Mouse (Mus musculus) left cerebral cortex, adult 2 months (tissue): Measurements from ENCODE around the gene Paics. TPM values are rescaled to one million over a fixed set of nuclear protein-coding genes. Genes with fewer than 3 reads are reported as not detected.
"Not testable (repeated sequence)": the region's sequence is repeated elsewhere in the genome, so short reads cannot be mapped to it uniquely, and the experiment has no call there.

Experiments used
- DNase-seq, 2 experiments: peaks; one replicate each; pipeline ENCODE4 v3.0.0; 2021 to 2022; ENCODE audit warnings: low spot score in 2 of 2, mixed read lengths in 1 of 2; ENCODE audit errors: extremely low spot score in 1 of 2
- H3K27ac ChIP-seq: fragments of 200-600 bp; 2 replicates; pipeline ENCODE4 v1.8.1; 2022
- H3K4me3 ChIP-seq: fragments of 200-600 bp; 2 replicates; pipeline ENCODE4 v1.8.1; 2022
- CTCF ChIP-seq: fragments of 200-600 bp; IDR thresholded peaks from 2 replicates; pipeline ENCODE4 v1.8.1; 2022; ENCODE audit warnings: antibody characterized with exemption, mild to moderate bottlenecking, moderate library complexity
- intact Hi-C: fragments of 180-260 bp; cut with DNase I; formaldehyde crosslinking; loops from one replicate; pipeline ENCODE4 v1.15.1; 2025
- long read RNA-seq, 2 experiments: library from polyadenylated mRNA; stranded (forward); transcript quantifications; one replicate each; pipeline ENCODE4 v2.0.0; 2021; ENCODE audit warnings: borderline mapping rate in 2 of 2
- total RNA-seq, 2 experiments: library from RNA; stranded (reverse); gene quantifications; 2 replicates each; pipeline ENCODE4 v1.2.3; 2021

Paics gene
- total RNA-seq = 10 to 100 TPM; 82.0 to 93.4 TPM
- long read RNA-seq, experiment 1, transcript Paics-201 (9 exons, 2,482 nt) = major isoform, 84 of 111 reads
- long read RNA-seq, experiment 1, transcript Paics-203 (10 exons, 2,345 nt) = minor isoform, 10 of 111 reads
- long read RNA-seq, experiment 1, partial matches to known transcripts = 7 of 111 reads
- long read RNA-seq, experiment 1, other reads (novel, unspliced or antisense) = 7 of 111 reads
- long read RNA-seq, experiment 2, transcript Paics-201 (9 exons, 2,482 nt) = major isoform, 64 of 77 reads
- long read RNA-seq, experiment 2, partial matches to known transcripts = 0 of 77 reads
- long read RNA-seq, experiment 2, other reads (novel, unspliced or antisense) = 7 of 77 reads

GRCm38 (mm10) chr5:76951106-76952027, at the start of gene Paics, which contains the start of gene Ppat:
Paics (plus strand) TSS chr5:76951307.
Ppat (minus strand) TSS chr5:76951578.
- TF ChIP-seq CTCF = no peak
- H3K4me3 ChIP-seq = peak within 1 kb of the TSS; percentile 76
- H3K27ac ChIP-seq = peak within 1 kb of the TSS; percentile 86
- intact Hi-C loops = loop anchor here (1.0 kb wide), 1 partner anchor 46 kb away; the partner anchor contains the start of gene Aasdh
- DNase-seq = peak; percentile 94 to 96

- intact Hi-C loops = no loop called here
Observed at GRCm38 (mm10) chr5:76902131-76902530, 49.0 kb upstream of the Paics start.

GRCm38 (mm10) chr5:76904713-76905404, 46.2 kb upstream of the Paics start:
- no peak for TF ChIP-seq CTCF
- intact Hi-C loops = loop anchor here (1.0 to 2.0 kb wide), 2 partner anchors 46 to 70 kb away; partner anchors contain the start of genes Paics, Ppat and Srp72
- Histone ChIP-seq H3K27ac (peak overlapping the region; percentile 98), H3K4me3 (peak overlapping the region; percentile 91)
- DNase-seq = no peak

More at GRCm38 (mm10) chr5:76902131-76902530, 49.0 kb upstream of the Paics start:
- DNase-seq = no peak
- H3K4me3 ChIP-seq = no peak overlapping the region
- TF ChIP-seq CTCF = no peak
- H3K27ac ChIP-seq = no peak overlapping the region

- intact Hi-C loops = loop anchor here (1.0 to 2.0 kb wide), 2 partner anchors 46 to 69 kb away; partner anchors contain the start of genes Paics, Ppat and Srp72
- peak within 1 kb of the TSS; percentile 98 for H3K27ac ChIP-seq
- peak; percentile 46 for TF ChIP-seq CTCF
- peak within 1 kb of the TSS; percentile 91 for H3K4me3 ChIP-seq
- DNase-seq = peak; percentile 95 to 98
Observed at GRCm38 (mm10) chr5:76905405-76906154, 45.5 kb upstream of the Paics start, which contains the start of gene Aasdh. Aasdh (minus strand) TSS chr5:76905514.

- Histone ChIP-seq H3K27ac (peak overlapping the region; percentile 98), H3K4me3 (peak overlapping the region; percentile 91)
- DNase-seq = no peak
- TF ChIP-seq CTCF = no peak
- intact Hi-C loops = no loop called here
Observed at GRCm38 (mm10) chr5:76906155-76906499, 45.0 kb upstream of the Paics start.

- Histone ChIP-seq H3K4me3 (no peak overlapping the region), H3K27ac (no peak overlapping the region)
- intact Hi-C loops = no loop called here
- no peak for TF ChIP-seq CTCF
- no peak for DNase-seq
Observed at GRCm38 (mm10) chr5:76910807-76911206, 40.3 kb upstream of the Paics start.

GRCm38 (mm10) chr5:76912522-76912921, 38.6 kb upstream of the Paics start:
- intact Hi-C loops, DNase-seq, H3K27ac ChIP-seq, H3K4me3 ChIP-seq: not testable (repeated sequence)

GRCm38 (mm10) chr5:76922833-76923232, 28.3 kb upstream of the Paics start:
- TF ChIP-seq CTCF = no peak
- Histone ChIP-seq H3K27ac (no peak overlapping the region), H3K4me3 (no peak overlapping the region)
- intact Hi-C loops = no loop called here
- no peak for DNase-seq

GRCm38 (mm10) chr5:76923428-76923827, 27.7 kb upstream of the Paics start:
- TF ChIP-seq CTCF = no peak
- Histone ChIP-seq H3K27ac (no peak overlapping the region), H3K4me3 (no peak overlapping the region)
- peak in 1 of 2 experiments; percentile 65 for DNase-seq
- intact Hi-C loops = no loop called here

GRCm38 (mm10) chr5:76924296-76924695, 26.8 kb upstream of the Paics start:
- Histone ChIP-seq H3K4me3 (no peak overlapping the region), H3K27ac (no peak overlapping the region)
- DNase-seq = no peak
- intact Hi-C loops = no loop called here
- no peak for TF ChIP-seq CTCF
